Mouse (Mus musculus) urinary bladder, postnatal 36 days (tissue): ENCODE measurements around the gene Ak1.

Experiments used
- DNase-seq, 2 experiments: peaks; one replicate each; pipeline ENCODE4 v3.0.0; 2022; ENCODE audit warnings: low spot score in 2 of 2, mixed read lengths in 1 of 2

Gene Ak1

DNA sequence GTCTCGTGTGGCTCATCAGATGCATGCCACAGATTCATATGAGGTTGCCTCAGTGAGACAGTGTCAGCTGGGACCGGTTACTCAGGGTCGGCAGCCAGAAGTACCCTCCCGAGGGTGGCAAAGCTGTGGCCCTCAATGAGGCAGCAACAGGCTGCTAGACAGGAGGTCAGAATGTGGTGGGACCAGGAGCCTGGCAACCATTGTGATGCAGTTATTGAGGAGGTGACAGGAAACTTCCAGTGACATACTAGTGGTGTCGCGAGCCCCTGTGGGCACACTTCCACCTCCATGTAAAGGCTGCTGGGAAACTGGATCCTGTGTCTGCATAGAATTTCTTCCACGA, at the start of gene Ak1:
TSS of gene Ak1 (plus strand) at position 242 of the 343 bp plus-strand sequence.
- DNase-seq, result no peak

DNA sequence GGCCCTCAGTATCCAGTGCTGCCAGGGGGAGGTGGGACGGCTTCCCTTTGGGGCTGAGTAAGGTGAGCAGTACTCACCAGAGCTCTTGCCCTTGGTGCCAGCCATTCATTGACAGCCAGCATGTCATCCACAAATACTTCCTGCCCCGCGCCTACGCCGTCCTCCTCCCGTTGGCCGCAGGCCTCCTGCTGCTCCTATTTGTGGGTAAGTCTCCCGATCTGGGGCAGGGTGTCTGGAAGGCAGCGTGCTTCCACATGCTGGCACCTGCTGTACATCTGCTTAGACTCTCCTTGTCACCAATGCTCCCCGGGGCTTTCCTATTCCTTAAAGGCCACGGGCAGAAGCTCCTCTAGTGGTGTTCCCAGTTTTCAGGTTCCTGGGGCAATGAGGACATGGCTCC, 49.4 kb upstream of the Ak1 start:
- DNase-seq, result no peak

GRCm38 (mm10) chr2:32574497-32574896, 47.1 kb upstream of the Ak1 start, which contains the start of gene Pip5kl1:
TSS of gene Pip5kl1 (plus strand) at chr2:32574797.
- DNase-seq, result no peak

GRCm38 (mm10) chr2:32574901-32575585, 46.5 kb upstream of the Ak1 start:
- peak in 1 of 2 experiments; percentile 40 for DNase-seq

GRCm38 (mm10) chr2:32575586-32576160, 45.9 kb upstream of the Ak1 start, which contains the start of gene 9430097D07Rik:
TSS of gene 9430097D07Rik (minus strand) at chr2:32575684.
- DNase-seq, result no peak

DNA sequence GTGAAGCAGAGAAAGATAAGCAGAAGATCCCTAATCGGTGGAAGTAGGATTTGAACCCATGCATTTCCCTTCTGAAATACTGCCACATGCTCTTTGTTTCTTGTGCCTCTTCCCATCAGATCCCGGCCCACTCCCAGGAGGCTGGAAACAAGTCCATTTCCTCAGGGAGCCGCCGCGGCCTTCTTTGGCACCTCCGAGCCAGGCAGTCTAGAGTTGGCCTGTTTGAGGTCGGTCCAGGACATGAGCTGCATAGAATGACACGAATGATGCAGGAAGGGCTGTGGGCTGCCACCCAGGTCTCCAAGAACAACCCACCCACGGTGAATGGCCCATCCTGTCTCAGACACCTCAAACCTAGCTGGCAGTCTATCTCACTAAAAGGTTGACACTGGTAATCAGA, 45.0 kb upstream of the Ak1 start:
- no peak for DNase-seq

DNA sequence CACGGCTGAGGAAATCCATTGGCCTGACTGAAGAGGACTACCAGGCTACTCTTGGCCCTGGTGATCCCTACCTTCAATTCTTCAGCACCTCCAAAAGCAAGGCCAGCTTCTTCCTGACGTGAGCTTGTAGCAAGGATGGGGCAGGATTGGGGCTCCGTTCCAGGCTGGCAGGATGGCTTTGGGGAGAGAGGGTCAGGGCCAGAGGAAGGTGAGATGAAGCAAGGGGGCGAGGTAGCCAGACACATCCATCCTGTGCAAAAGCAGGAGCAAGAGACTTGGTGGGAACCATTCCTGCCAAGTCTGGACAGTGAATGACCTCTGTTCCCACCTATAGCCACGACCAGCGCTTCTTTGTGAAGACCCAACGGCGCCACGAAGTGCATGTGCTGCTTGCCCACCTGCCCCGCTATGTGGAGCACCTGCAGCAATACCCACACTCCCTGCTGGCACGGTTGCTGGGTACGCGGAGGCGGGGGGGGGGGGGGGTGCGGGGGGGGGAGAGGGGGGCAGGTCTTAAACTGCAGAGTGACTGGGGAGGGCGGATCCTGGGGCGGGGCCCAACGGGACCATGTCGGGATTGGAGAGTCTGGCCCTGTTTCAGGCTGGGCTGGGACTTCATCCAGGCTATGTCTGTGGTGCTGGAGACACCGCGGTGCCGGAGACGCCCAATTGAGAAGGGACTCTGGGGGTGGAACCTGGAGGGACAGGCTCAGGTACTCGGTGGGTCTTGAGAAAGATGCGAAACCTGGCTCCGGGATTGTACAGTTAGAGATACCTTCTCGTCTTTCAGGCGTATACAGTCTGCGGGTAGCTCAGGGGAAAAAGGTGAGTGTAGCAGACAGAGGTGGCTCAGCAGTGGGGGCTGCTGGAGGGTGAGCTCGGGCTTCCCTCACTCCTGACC, 43.2 kb upstream of the Ak1 start:
- DNase-seq, result peak in 1 of 2 experiments; percentile 41

GRCm38 (mm10) chr2:32581450-32582095, 40.0 kb upstream of the Ak1 start:
- no peak for DNase-seq

GRCm38 (mm10) chr2:32582830-32583799, 38.4 kb upstream of the Ak1 start:
- peak; percentile 68 to 76 for DNase-seq

- no peak for DNase-seq
Measured at GRCm38 (mm10) chr2:32585149-32585714, 36.3 kb upstream of the Ak1 start.

DNA sequence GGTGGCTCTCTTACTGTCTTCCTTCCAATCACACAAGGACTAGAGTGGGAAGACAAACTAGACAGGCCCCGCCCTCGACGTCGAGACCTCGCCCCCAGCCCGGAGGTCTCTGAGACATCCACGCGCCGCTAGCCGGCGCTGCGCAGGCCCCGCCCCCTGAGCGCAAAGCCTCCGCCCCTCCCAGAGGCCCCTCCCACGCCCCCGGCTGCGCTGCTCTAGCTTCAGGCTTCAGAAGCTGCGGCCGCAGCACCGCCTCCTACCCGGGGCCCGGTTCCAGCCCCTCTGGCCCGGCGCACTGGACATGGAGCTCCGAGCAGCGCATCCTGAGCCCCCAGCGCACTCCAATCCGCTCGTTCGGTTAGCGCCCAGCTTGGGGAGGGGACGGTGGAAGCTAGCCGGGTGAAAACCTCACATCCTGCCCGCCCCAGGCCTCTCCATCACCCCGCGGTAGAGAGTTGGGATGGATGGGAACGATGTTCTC, 34.6 kb upstream of the Ak1 start, which contains the start of gene St6galnac4:
TSS of gene St6galnac4 (plus strand) at position 225 of the 481 bp plus-strand sequence.
- DNase-seq, result peak; percentile 77 to 89

GRCm38 (mm10) chr2:32587731-32588321, 33.7 kb upstream of the Ak1 start:
- DNase-seq, result no peak

DNA sequence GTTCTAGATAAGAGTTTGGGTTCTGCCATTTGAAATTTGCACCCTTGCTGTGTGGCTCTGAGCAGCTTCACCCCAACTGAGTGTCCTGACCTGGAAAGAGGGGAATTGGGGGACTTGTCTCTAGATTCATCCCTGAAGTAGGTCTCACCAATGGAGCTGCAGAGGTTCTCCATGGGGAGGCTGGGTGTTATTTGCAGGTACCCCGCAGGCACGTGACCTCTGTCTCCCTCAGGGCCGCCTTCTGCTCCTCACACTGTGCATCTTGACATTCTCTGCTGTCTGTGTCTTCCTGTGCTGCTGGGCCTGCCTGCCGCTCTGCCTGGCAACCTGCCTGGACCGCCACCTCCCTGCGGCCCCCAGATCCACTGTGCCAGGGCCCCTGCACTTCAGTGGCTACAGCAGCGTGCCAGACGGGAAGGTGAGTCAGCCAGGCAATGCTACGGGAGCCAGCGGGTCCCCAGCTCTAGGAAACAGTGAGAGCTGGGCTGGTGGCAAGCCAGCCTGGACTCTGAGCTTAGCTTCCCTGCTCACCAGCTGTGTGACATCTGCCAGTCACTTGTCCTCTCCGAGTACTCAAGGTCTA, 32.3 kb upstream of the Ak1 start:
- no peak for DNase-seq

DNA sequence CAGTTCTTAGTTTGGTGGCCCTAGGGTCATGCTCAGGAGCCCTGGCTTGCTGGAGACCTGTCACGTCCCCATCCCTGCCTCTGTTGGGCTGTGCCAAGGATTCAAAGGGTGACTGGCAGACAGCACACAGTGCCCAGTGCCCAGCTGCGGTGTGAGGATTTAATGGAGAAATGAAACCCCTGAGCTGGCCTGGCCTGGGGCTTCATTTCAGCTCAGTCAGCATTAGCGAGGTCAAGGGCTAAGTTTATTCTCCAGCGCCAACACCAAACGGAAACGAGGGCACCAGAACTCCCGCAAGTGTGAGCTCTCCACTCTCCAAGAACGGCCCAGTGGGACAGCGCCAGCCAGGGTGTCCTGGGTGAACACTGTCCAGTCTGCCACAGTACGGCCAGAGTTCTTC, 31.3 kb upstream of the Ak1 start:
- DNase-seq, result no peak

DNA sequence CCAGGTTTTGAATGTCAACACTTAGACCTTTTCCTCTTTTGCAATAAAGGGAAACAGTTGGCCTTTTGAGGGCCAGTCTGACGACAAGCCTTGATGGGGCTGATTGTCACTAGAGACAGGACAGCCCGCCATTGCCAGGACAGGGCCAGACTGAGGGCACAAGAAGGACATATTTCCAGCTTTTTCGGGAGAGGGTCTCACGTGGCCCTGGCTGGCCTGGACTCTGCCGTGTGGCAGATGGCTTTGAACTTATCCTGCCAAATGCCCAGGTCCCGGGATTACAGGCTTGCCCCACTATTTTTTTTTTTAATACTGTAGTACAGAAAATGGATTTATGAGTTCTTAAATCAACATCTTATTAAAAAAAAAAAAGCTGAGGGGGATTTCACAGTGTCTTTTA, 30.3 kb upstream of the Ak1 start:
- DNase-seq, result no peak

DNA sequence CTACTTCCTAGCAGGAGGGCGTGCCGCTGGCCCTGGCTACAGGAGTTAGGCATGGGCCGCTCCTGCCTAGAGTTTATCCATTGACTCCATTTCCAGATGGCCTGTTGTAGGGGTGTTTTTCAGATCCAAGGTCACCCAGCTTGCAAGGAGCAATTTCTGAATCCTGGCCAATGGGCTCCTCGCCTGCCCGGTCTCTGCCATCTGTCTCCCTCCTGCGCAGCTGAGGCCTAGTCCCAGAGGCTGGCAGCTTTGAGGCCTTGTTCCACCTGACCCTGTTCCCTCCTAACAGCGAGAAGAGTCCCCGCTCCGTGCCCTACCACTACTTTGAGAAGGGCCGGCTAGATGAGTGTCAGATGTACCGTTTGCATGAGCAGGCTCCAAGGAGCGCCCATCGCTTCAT, 24.8 kb upstream of the Ak1 start:
- no peak for DNase-seq

- DNase-seq, result no peak
Measured at GRCm38 (mm10) chr2:32597248-32597647, 24.3 kb upstream of the Ak1 start.

DNA sequence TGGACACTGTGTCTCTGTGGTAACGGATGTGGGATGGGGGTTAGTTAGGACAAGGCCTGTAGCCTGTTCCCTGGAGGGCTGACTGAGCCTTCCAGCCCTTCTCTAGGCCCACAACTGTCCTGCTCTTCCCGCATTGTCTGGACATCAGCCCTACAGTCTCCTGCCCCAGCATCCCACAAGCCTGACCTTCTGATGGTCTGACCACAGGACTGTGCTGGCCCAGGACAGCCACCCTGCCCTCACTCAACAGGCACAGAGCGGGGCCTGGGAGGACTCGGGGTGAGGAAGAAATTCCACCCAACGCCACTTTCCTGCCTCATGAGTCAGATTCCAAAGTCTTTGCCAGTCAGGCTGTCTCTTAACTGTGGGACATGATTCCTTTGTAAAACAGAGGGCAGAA, 23.9 kb upstream of the Ak1 start:
- no peak for DNase-seq

DNA sequence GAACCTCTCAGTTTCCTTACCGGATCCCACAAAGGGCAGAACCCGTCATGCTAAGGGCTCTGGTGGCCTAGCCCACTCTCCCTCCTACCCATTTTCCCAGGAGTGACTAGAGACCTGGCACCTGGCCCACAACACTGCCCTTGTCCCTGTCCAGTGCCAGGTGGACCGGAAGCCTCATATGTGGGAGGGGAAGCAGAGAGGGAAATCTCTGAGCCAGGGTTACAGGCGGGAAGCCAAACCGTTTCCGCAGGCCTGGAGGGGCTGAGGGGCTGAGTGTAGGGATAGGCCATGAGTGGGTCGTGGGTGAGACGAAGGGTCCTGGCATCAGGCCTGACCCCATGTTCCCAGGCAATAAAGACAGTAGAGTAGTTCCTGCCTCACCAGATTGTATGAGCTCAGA, 23.1 kb upstream of the Ak1 start:
- DNase-seq, result no peak

- no peak for DNase-seq
Measured at GRCm38 (mm10) chr2:32599409-32599808, 22.1 kb upstream of the Ak1 start, which contains the start of gene St6galnac6. TSS of gene St6galnac6 (plus strand) at chr2:32599709.
